Mouse (Mus musculus) ES-Bruce4 (cell line): ENCODE measurements around the gene Gm20431. TPM values are rescaled to one million over a fixed set of nuclear protein-coding genes. Genes with fewer than 3 reads are reported as not detected.

ENCODE experiments used
- H3K27ac ChIP-seq: 2 replicates; pipeline ENCODE4 v1.5.1; 2012; ENCODE audit warnings: low read length, inconsistent platforms; ENCODE audit not compliant: insufficient read depth
- H3K27me3 ChIP-seq: 2 replicates; pipeline ENCODE4 v1.6.1; 2012; ENCODE audit warnings: mild to moderate bottlenecking, low read length, inconsistent platforms; ENCODE audit not compliant: control insufficient read depth, poor library complexity, insufficient read depth, severe bottlenecking
- H3K36me3 ChIP-seq: 2 replicates; pipeline ENCODE4 v1.6.1; 2012; ENCODE audit warnings: inconsistent platforms, mild to moderate bottlenecking, low read length, moderate library complexity; ENCODE audit not compliant: control insufficient read depth, poor library complexity, insufficient read depth, severe bottlenecking
- H3K4me1 ChIP-seq: one replicate; pipeline ENCODE4 v1.8.1; 2011; ENCODE audit warnings: low read length; ENCODE audit not compliant: control insufficient read depth, insufficient read depth
- H3K4me3 ChIP-seq: 2 replicates; pipeline ENCODE4 v1.5.1; 2011; ENCODE audit warnings: low read depth, mild to moderate bottlenecking, low read length
- H3K9ac ChIP-seq: 2 replicates; pipeline ENCODE4 v1.6.1; 2012; ENCODE audit warnings: low read depth, mild to moderate bottlenecking, inconsistent platforms; ENCODE audit not compliant: poor library complexity, severe bottlenecking
- H3K9me3 ChIP-seq: replicated peaks from 2 replicates; pipeline ENCODE4 v1.6.1; 2012; ENCODE audit warnings: mild to moderate bottlenecking, low read length, inconsistent platforms; ENCODE audit not compliant: control insufficient read depth, poor library complexity, insufficient read depth, severe bottlenecking
- CTCF ChIP-seq: IDR thresholded peaks from one replicate; pipeline ENCODE4 v1.8.1; 2011; ENCODE audit warnings: low read depth, low read length
- EP300 ChIP-seq: IDR thresholded peaks from 2 replicates; pipeline ENCODE4 v1.6.1; 2011; ENCODE audit warnings: low read depth, low read length; ENCODE audit not compliant: insufficient read depth
- POLR2A ChIP-seq: IDR thresholded peaks from one replicate; pipeline ENCODE4 v1.8.1; 2011; ENCODE audit warnings: low read length; ENCODE audit not compliant: insufficient read depth
- polyA plus RNA-seq: library from polyadenylated mRNA; stranded (reverse); fragments of >200 nt; gene quantifications from 2 replicates; pipeline ENCODE4 v1.2.4, GENCODE M21; 2011; ENCODE audit warnings: low read depth; ENCODE audit not compliant: missing spikeins, insufficient read depth, insufficient read length

The Gm20431 gene
- 3.2 and 7.0 TPM in 2 replicates for polyA plus RNA-seq

GRCm38 (mm10) chr2:167661270-167662203 is at the start of gene Gm20431:
Gene Gm20431 (minus strand): TSS chr2:167661496.
- Histone ChIP-seq H3K4me3 (peak within 1 kb of the TSS; percentile 76), H3K36me3 (no peaks in the 10 kb centered on the region), H3K27me3 (no peaks in the 10 kb centered on the region), H3K9ac (peak within 1 kb of the TSS; percentile 82), H3K4me1 (peaks cover 4% of the 10 kb centered on the region), H3K9me3 (no peaks in the 10 kb centered on the region), H3K27ac (no peak within 1 kb of the TSS)
- no peak for TF ChIP-seq EP300
- TF ChIP-seq CTCF: no peak
- TF ChIP-seq POLR2A: no peak

- Histone ChIP-seq H3K9ac (no peak overlapping the region), H3K27ac (no peak overlapping the region), H3K4me1 (peaks cover 4% of the 10 kb centered on the region), H3K27me3 (no peaks in the 10 kb centered on the region), H3K9me3 (no peaks in the 10 kb centered on the region), H3K36me3 (no peaks in the 10 kb centered on the region), H3K4me3 (no peak overlapping the region)
- TF ChIP-seq EP300 (no peak), CTCF (no peak), POLR2A (no peak)
These were observed 49.3 kb upstream of the Gm20431 start for GRCm38 (mm10) chr2:167710574-167710973.

DNA sequence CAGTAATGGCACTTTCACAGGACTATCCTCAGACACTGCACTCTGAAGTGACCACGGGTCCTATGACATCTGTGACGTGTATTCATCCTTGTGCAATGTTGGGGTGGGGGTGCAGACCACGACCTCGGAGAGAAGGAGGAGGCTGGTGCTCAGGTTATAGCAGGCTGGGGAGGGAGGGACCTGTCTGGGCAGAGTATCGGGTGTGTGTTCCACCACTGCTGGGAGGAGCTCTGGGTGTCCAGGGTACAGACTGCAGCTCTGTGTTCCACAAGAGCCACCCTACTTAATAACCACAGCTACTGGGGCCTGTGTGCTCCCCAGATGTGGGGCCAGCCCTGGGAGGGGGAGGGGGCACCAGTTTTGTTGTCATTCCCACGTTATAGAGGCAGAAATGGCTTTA is 48.7 kb upstream of the Gm20431 start:
- Histone ChIP-seq H3K9me3 (no peaks in the 10 kb centered on the region), H3K36me3 (no peaks in the 10 kb centered on the region), H3K27ac (no peak overlapping the region), H3K27me3 (no peaks in the 10 kb centered on the region), H3K9ac (no peak overlapping the region), H3K4me1 (peaks cover 4% of the 10 kb centered on the region), H3K4me3 (no peak overlapping the region)
- TF ChIP-seq POLR2A (no peak), EP300 (no peak), CTCF (no peak)

DNA sequence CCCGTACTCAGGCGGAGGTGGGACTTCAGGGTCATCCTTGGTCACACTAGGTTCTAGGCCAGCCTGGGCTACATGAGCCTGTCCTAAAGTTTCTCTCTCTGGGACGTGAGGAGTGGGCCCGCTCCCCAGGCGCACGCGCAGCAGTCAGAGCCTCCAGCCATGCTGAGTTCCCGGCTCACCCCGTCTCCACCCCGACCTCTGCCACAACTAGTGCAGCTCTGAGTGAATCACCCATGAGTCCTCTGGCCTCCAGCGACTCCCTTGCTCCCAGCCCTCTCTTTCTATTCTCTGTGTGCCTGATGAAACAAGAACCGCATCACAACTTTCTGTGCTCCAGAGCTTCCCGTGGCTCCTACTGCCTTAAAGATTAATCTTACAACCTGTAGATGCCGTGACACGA is 47.1 kb upstream of the Gm20431 start:
- Histone ChIP-seq H3K9ac (no peak overlapping the region), H3K27me3 (no peaks in the 10 kb centered on the region), H3K4me3 (0 out of 2 replicates have a peak overlapping the region, but pooled peaks have one; percentile 6), H3K36me3 (no peaks in the 10 kb centered on the region), H3K4me1 (peaks cover 4% of the 10 kb centered on the region), H3K27ac (no peak overlapping the region), H3K9me3 (no peaks in the 10 kb centered on the region)
- TF ChIP-seq CTCF (no peak), POLR2A (no peak), EP300 (no peak)

GRCm38 (mm10) chr2:167706183-167706939 is 45.1 kb upstream of the Gm20431 start:
- TF ChIP-seq CTCF (no peak), POLR2A (no peak), EP300 (no peak)
- Histone ChIP-seq H3K4me1 (peaks cover 4% of the 10 kb centered on the region), H3K27me3 (no peaks in the 10 kb centered on the region), H3K27ac (no peak overlapping the region), H3K36me3 (no peaks in the 10 kb centered on the region), H3K9ac (no peak overlapping the region), H3K9me3 (no peaks in the 10 kb centered on the region), H3K4me3 (no peak overlapping the region)
